ENCODE assay signal across 23 mouse cellular contexts in the genomic region with DNA sequence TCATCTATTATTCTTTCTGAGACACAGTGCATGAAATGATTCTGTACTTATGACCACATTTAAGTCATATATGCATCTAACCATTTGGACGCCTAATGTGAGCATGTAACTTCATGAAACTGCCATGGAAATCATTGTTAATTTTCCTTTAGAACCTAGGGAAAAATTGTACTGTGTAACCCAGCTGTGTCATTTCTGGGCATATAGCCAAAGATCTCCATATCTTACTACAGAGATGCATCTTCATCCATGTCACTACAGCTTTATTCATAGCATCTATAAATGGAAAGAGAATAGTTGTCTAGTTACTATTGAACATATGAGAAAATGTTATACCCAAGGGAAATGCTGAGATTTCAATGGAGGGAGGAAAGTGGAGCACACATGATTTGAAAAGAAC. TPM values are rescaled to one million over a fixed set of nuclear protein-coding genes. Genes with fewer than 3 reads are reported as not detected.
DNase-seq lines count a peak whose midpoint lies in the region; ATAC-seq and TF ChIP-seq lines count a peak whose summit lies in the region.
"Had no signal": no experiment of that assay in that cellular context is flagged by ENCODE, and none has a peak within 500 bp of the region (broad histone marks: within the 10 kb centered on the region; RNA-seq: fewer than 3 reads in every experiment).

No protein-coding gene starts in this region.

- no peaks in the 10 kb centered on the region for H3K36me3 ChIP-seq in hindbrain, postnatal 0 days (ENCODE audit: insufficient read depth, low read length)
- H3K36me3 ChIP-seq in hindbrain, embryonic 16.5 days (ENCODE audit: control insufficient read depth, insufficient read depth, low read length), result no peaks in the 10 kb centered on the region
- H3K36me3 ChIP-seq in midbrain, embryonic 14.5 days (ENCODE audit: control insufficient read depth, insufficient read depth, low read length), result no peaks in the 10 kb centered on the region
- no peaks in the 10 kb centered on the region for H3K36me3 ChIP-seq in midbrain, embryonic 16.5 days (ENCODE audit: control insufficient read depth, insufficient read depth, low read length)
- H3K36me3 ChIP-seq: heart, embryonic 12.5 days; hindbrain, embryonic 15.5 days had no signal

- TF ChIP-seq POLR2A in brain, embryonic 14.5 days (IDR thresholded peaks at IDR 0.05; ENCODE audit: borderline replicate concordance, extremely low read depth, insufficient read depth, insufficient read length, poor library complexity, severe bottlenecking), result no peak

- H3K27ac ChIP-seq in hindbrain, postnatal 0 days, result no peak overlapping the region
- H3K27ac ChIP-seq in hindbrain, embryonic 16.5 days (ENCODE audit: low read depth, low read length), result no peak overlapping the region
- H3K27ac ChIP-seq in midbrain, embryonic 14.5 days (replicated peaks; ENCODE audit: low read depth, low read length), result no peak overlapping the region
- H3K27ac ChIP-seq in midbrain, embryonic 16.5 days (ENCODE audit: low read length), result no peak overlapping the region
- H3K27ac ChIP-seq: hindbrain, embryonic 15.5 days had no signal

- H3K27me3 ChIP-seq in hindbrain, postnatal 0 days (ENCODE audit: insufficient read depth, low read length), result no peaks in the 10 kb centered on the region
- H3K27me3 ChIP-seq in hindbrain, embryonic 16.5 days (replicated peaks; ENCODE audit: control insufficient read depth, insufficient read depth, low read length), result no peaks in the 10 kb centered on the region
- no peaks in the 10 kb centered on the region for H3K27me3 ChIP-seq in midbrain, embryonic 14.5 days (ENCODE audit: control insufficient read depth, insufficient read depth, low read length)
- no peaks in the 10 kb centered on the region for H3K27me3 ChIP-seq in midbrain, embryonic 16.5 days (ENCODE audit: control insufficient read depth, insufficient read depth, low read depth, low read length)
- H3K27me3 ChIP-seq: heart, embryonic 12.5 days; hindbrain, embryonic 15.5 days had no signal

- no peaks in the 10 kb centered on the region for H3K4me1 ChIP-seq in hindbrain, postnatal 0 days (ENCODE audit: insufficient read depth, low read length)
- H3K4me1 ChIP-seq in hindbrain, embryonic 16.5 days (ENCODE audit: control insufficient read depth, insufficient read depth, low read depth, low read length), result no peaks in the 10 kb centered on the region
- H3K4me1 ChIP-seq in midbrain, embryonic 14.5 days (ENCODE audit: control insufficient read depth, insufficient read depth, low read length), result no peaks in the 10 kb centered on the region
- H3K4me1 ChIP-seq in midbrain, embryonic 16.5 days (ENCODE audit: control insufficient read depth, insufficient read depth, low read length), result no peaks in the 10 kb centered on the region
- H3K4me1 ChIP-seq: heart, embryonic 12.5 days; hindbrain, embryonic 15.5 days had no signal

- no peak for TF ChIP-seq CTCF in hindbrain, postnatal 0 days (IDR thresholded peaks at IDR 0.05; ENCODE audit: low read depth)
- no peak for TF ChIP-seq CTCF in brain, embryonic 14.5 days (IDR thresholded peaks at IDR 0.05; ENCODE audit: borderline replicate concordance, extremely low read depth, insufficient read depth, insufficient read length)

- H3K9me3 ChIP-seq in hindbrain, postnatal 0 days (ENCODE audit: low read length), result no peaks in the 10 kb centered on the region
- no peaks in the 10 kb centered on the region for H3K9me3 ChIP-seq in hindbrain, embryonic 16.5 days (ENCODE audit: control insufficient read depth, low read length)
- H3K9me3 ChIP-seq in midbrain, embryonic 14.5 days (ENCODE audit: control insufficient read depth, low read length), result no peaks in the 10 kb centered on the region
- no peaks in the 10 kb centered on the region for H3K9me3 ChIP-seq in midbrain, embryonic 16.5 days (replicated peaks; ENCODE audit: control insufficient read depth, low read length, poor library complexity, severe bottlenecking)
- H3K9me3 ChIP-seq: heart, embryonic 12.5 days; hindbrain, embryonic 15.5 days had no signal

- no peak overlapping the region for H3K4me2 ChIP-seq in hindbrain, postnatal 0 days (ENCODE audit: low read depth, low read length)
- H3K4me2 ChIP-seq in hindbrain, embryonic 16.5 days (ENCODE audit: low read length), result no peak overlapping the region
- no peak overlapping the region for H3K4me2 ChIP-seq in midbrain, embryonic 14.5 days (ENCODE audit: low read length)
- H3K4me2 ChIP-seq in midbrain, embryonic 16.5 days (ENCODE audit: low read length), result no peak overlapping the region
- H3K4me2 ChIP-seq: heart, embryonic 12.5 days; hindbrain, embryonic 15.5 days had no signal

- DNase-seq in hindbrain, postnatal 0 days (ENCODE audit: low spot score), result peak; percentile 52
- peak; percentile 2 for DNase-seq in midbrain, embryonic 14.5 days
- peak; percentile 36 for DNase-seq in MN1 (ENCODE audit: low spot score)
- peak; percentile 3 for DNase-seq in brain, embryonic 14.5 days (ENCODE audit: low read depth)
- DNase-seq in cerebellum, adult 18-20 months, result no peak
- DNase-seq: adrenal gland, postnatal 10 days; cerebellum, adult 2 months; forebrain, postnatal 0 days; gastrocnemius, postnatal 25 days; heart, postnatal 36 days had no signal

- ATAC-seq in hindbrain, postnatal 0 days, result no peak
- ATAC-seq in hindbrain, embryonic 16.5 days, result no peak
- no peak for ATAC-seq in midbrain, embryonic 14.5 days (ENCODE audit: low FRiP score, low TSS enrichment)
- ATAC-seq in midbrain, embryonic 16.5 days, result no peak
- ATAC-seq: forebrain, postnatal 0 days had no signal

- H3K4me3 ChIP-seq in hindbrain, postnatal 0 days (ENCODE audit: low read length), result no peak overlapping the region
- H3K4me3 ChIP-seq in hindbrain, embryonic 16.5 days (ENCODE audit: low read length), result no peak overlapping the region
- no peak overlapping the region for H3K4me3 ChIP-seq in midbrain, embryonic 14.5 days (replicated peaks; ENCODE audit: low read depth, low read length)
- no peak overlapping the region for H3K4me3 ChIP-seq in midbrain, embryonic 16.5 days (ENCODE audit: low read depth, low read length)
- H3K4me3 ChIP-seq: heart, embryonic 12.5 days; hindbrain, embryonic 15.5 days had no signal

- WGBS in hindbrain, postnatal 0 days, result 61% methylated on average over 1 of the region's 1 CpGs
- WGBS in hindbrain, embryonic 16.5 days, result 66% methylated on average over 1 of the region's 1 CpGs
- 93% methylated on average over 1 of the region's 1 CpGs for WGBS in midbrain, embryonic 14.5 days
- 91% methylated on average over 1 of the region's 1 CpGs for WGBS in midbrain, embryonic 16.5 days

- H3K9ac ChIP-seq in hindbrain, postnatal 0 days (replicated peaks; ENCODE audit: low read length), result no peak overlapping the region
- no peak overlapping the region for H3K9ac ChIP-seq in hindbrain, embryonic 16.5 days (ENCODE audit: low read depth, low read length)
- H3K9ac ChIP-seq in midbrain, embryonic 14.5 days (replicated peaks; ENCODE audit: low read length), result no peak overlapping the region
- no peak overlapping the region for H3K9ac ChIP-seq in midbrain, embryonic 16.5 days (ENCODE audit: low read depth, low read length)
- H3K9ac ChIP-seq: forebrain, postnatal 0 days; heart, embryonic 12.5 days; hindbrain, embryonic 15.5 days had no signal

RNA-seq across cellular contexts. Expression of a gene that starts 43.1 kb away (rescaled TPM):
- total RNA-seq in hindbrain, postnatal 0 days (2014; rRNA removed), result not detected in 2 replicates
- polyA plus RNA-seq in hindbrain, postnatal 0 days (2015; fragmentation: Nextera tagmentation; extraction: Ambion mirVana), result not detected in 2 replicates
- polyA plus RNA-seq in hindbrain, embryonic 16.5 days (2015; fragmentation: Nextera tagmentation; extraction: Ambion mirVana), result not detected in 2 replicates
- polyA plus RNA-seq in midbrain, embryonic 14.5 days (2014; fragmentation: Nextera tagmentation; extraction: Ambion mirVana), result not detected in 2 replicates
- not detected in 2 replicates for polyA plus RNA-seq in midbrain, embryonic 16.5 days (2015; fragmentation: Nextera tagmentation; extraction: Ambion mirVana)
- polyA plus RNA-seq in brain, embryonic 14.5 days (2012; rRNA removed), result not detected in 2 replicates
- total RNA-seq: adrenal gland, postnatal 10 days; adrenal gland, postnatal 4 days; forebrain, postnatal 0 days; gastrocnemius, adult 18-20 months; gastrocnemius, postnatal 25 days; granulocyte monocyte progenitor cell, adult 5-6 weeks; heart, adult 8-10 months; heart, postnatal 36 days had no signal
- polyA plus RNA-seq: cerebellum, adult 2 months; embryonic facial prominence, embryonic 11.5 days; forebrain, embryonic 11.5 days; forebrain, postnatal 0 days; heart, embryonic 12.5 days; heart, embryonic 16.5 days; hindbrain, embryonic 11.5 days; hindbrain, embryonic 15.5 days; intestine, embryonic 14.5 days had no signal

Comparison
In these comparisons a context has a peak if more than half of its experiments do, and no peak if none do; other contexts are left out.
1. DNase-seq: peak in hindbrain, postnatal 0 days (single experiment), midbrain, embryonic 14.5 days (single experiment), MN1 (single experiment) and brain, embryonic 14.5 days (single experiment); none in cerebellum, adult 18-20 months (0 of 2).